Mouse (Mus musculus): ENCODE results near the gene Ifitm2.
"Not testable (repeated sequence)": the region's sequence is repeated elsewhere in the genome, so short reads cannot be mapped to it uniquely, and the experiment has no call there.

Gene Ifitm2

GRCm38 (mm10) chr7:140970931-140971330 is 15.1 kb upstream of the Ifitm2 start:
- DNase-seq (ENCODE audit: extremely low spot score, low read depth, low spot score), result no peak

- not testable (repeated sequence) for DNase-seq (ENCODE audit: extremely low spot score, low read depth, low spot score)
These were observed 12.9 kb upstream of the Ifitm2 start for GRCm38 (mm10) chr7:140968710-140969109.

GRCm38 (mm10) chr7:140967862-140968591 is 12.2 kb upstream of the Ifitm2 start:
- DNase-seq (ENCODE audit: extremely low spot score, low read depth, low spot score), result no peak

- no peak for DNase-seq (ENCODE audit: extremely low spot score, low read depth, low spot score)
These were observed 11.1 kb upstream of the Ifitm2 start, which contains the start of gene Ifitm1 for GRCm38 (mm10) chr7:140966921-140967320. Gene Ifitm1 (plus strand): TSS chr7:140967221.

GRCm38 (mm10) chr7:140962733-140963132 is 6.9 kb upstream of the Ifitm2 start:
- no peak for DNase-seq (ENCODE audit: extremely low spot score, low read depth, low spot score)

GRCm38 (mm10) chr7:140961416-140961815 is 5.6 kb upstream of the Ifitm2 start:
- no peak for DNase-seq (ENCODE audit: extremely low spot score, low read depth, low spot score)

GRCm38 (mm10) chr7:140960026-140960425 is 4.2 kb upstream of the Ifitm2 start:
- DNase-seq (ENCODE audit: extremely low spot score, low read depth, low spot score), result no peak

GRCm38 (mm10) chr7:140959181-140959901 is 3.6 kb upstream of the Ifitm2 start:
- DNase-seq (ENCODE audit: extremely low spot score, low read depth, low spot score), result no peak

GRCm38 (mm10) chr7:140956556-140956869 is 726 bp upstream of the Ifitm2 start:
- no peak for DNase-seq (ENCODE audit: extremely low spot score, low read depth, low spot score)

- DNase-seq (ENCODE audit: extremely low spot score, low read depth, low spot score), result no peak
These were observed 445 bp downstream of the Ifitm2 start for GRCm38 (mm10) chr7:140955342-140955741.

- no peak for DNase-seq (ENCODE audit: extremely low spot score, low read depth, low spot score)
These were observed 1.1 kb downstream of the Ifitm2 start for GRCm38 (mm10) chr7:140954733-140955071.

- no peak for DNase-seq (ENCODE audit: extremely low spot score, low read depth, low spot score)
These were observed 1.7 kb downstream of the Ifitm2 start for GRCm38 (mm10) chr7:140953800-140954732.

- DNase-seq (ENCODE audit: extremely low spot score, low read depth, low spot score), result no peak
These were observed 2.7 kb downstream of the Ifitm2 start for GRCm38 (mm10) chr7:140953133-140953532.

- DNase-seq (ENCODE audit: extremely low spot score, low read depth, low spot score), result no peak
These were observed 3.3 kb downstream of the Ifitm2 start for GRCm38 (mm10) chr7:140952441-140952840.

GRCm38 (mm10) chr7:140951765-140952164 is 4.0 kb downstream of the Ifitm2 start:
- DNase-seq (ENCODE audit: extremely low spot score, low read depth, low spot score), result no peak

GRCm38 (mm10) chr7:140951051-140951450 is 4.7 kb downstream of the Ifitm2 start:
- no peak for DNase-seq (ENCODE audit: extremely low spot score, low read depth, low spot score)

GRCm38 (mm10) chr7:140949824-140950530 is 5.8 kb downstream of the Ifitm2 start, which contains the start of gene Ifitm5:
Gene Ifitm5 (minus strand): TSS chr7:140950291.
- DNase-seq (ENCODE audit: extremely low spot score, low read depth, low spot score), result no peak

- no peak for DNase-seq (ENCODE audit: extremely low spot score, low read depth, low spot score)
These were observed 6.5 kb downstream of the Ifitm2 start for GRCm38 (mm10) chr7:140949255-140949654.

- no peak for DNase-seq (ENCODE audit: extremely low spot score, low read depth, low spot score)
These were observed 7.6 kb downstream of the Ifitm2 start for GRCm38 (mm10) chr7:140948161-140948560.

GRCm38 (mm10) chr7:140946980-140947379 is 8.8 kb downstream of the Ifitm2 start:
- no peak for DNase-seq (ENCODE audit: extremely low spot score, low read depth, low spot score)

GRCm38 (mm10) chr7:140946311-140946710 is 9.5 kb downstream of the Ifitm2 start:
- DNase-seq (ENCODE audit: extremely low spot score, low read depth, low spot score), result no peak

Data from hindlimb bud, embryonic 11.5 days (tissue).